Mouse (Mus musculus) midbrain, embryonic 11.5 days (tissue): Measurements from ENCODE around the gene Selenoo. TPM values are rescaled to one million over a fixed set of nuclear protein-coding genes. Genes with fewer than 3 reads are reported as not detected.

ENCODE experiments used
- ATAC-seq: fragments of 200-750 bp; cut with Nextera tagmentation; 2 replicates; pipeline ENCODE4 v1.8.0; 2017; ENCODE audit warnings: moderate TSS enrichment, moderate library complexity; ENCODE audit not compliant: low FRiP score
- DNase-seq: peaks from one replicate; pipeline ENCODE4 v3.0.0; 2015; ENCODE audit warnings: low spot score; ENCODE audit errors: missing footprints
- H3K27ac ChIP-seq: fragments of 300-500 bp; sonication (generic); 2 replicates; pipeline ENCODE4 v1.5.1; 2014; ENCODE audit warnings: low read depth, low read length
- H3K27me3 ChIP-seq: fragments of 300-500 bp; sonication (generic); 2 replicates; pipeline ENCODE4 v1.6.1; 2014; ENCODE audit warnings: mild to moderate bottlenecking, low read length, moderate library complexity, mixed read lengths; ENCODE audit not compliant: control insufficient read depth, insufficient read depth
- H3K36me3 ChIP-seq: fragments of 300-500 bp; sonication (generic); 2 replicates; pipeline ENCODE4 v1.6.1; 2014; ENCODE audit warnings: mild to moderate bottlenecking, low read length, moderate library complexity, mixed read lengths; ENCODE audit not compliant: control insufficient read depth, insufficient read depth
- H3K4me1 ChIP-seq: fragments of 300-500 bp; sonication (generic); 2 replicates; pipeline ENCODE4 v1.6.1; 2014; ENCODE audit warnings: low read length; ENCODE audit not compliant: control insufficient read depth, insufficient read depth
- H3K4me2 ChIP-seq: fragments of 300-500 bp; sonication (generic); 2 replicates; pipeline ENCODE4 v1.6.1; 2014; ENCODE audit warnings: mild to moderate bottlenecking, moderate library complexity
- H3K4me3 ChIP-seq: fragments of 300-500 bp; sonication (generic); 2 replicates; pipeline ENCODE4 v1.5.1; 2014; ENCODE audit warnings: low read depth, low read length
- H3K9ac ChIP-seq: fragments of 300-500 bp; sonication (generic); 2 replicates; pipeline ENCODE4 v1.6.1; 2014; ENCODE audit warnings: low read length
- H3K9me3 ChIP-seq: fragments of 300-500 bp; sonication (generic); 2 replicates; pipeline ENCODE4 v1.6.1; 2016; ENCODE audit warnings: low read length; ENCODE audit not compliant: control insufficient read depth
- WGBS: fragments of 180-500 bp; shearing (Covaris S2); extraction: QIAGEN DNeasy Blood & Tissue Kit; methylation state at CpG from one replicate; pipeline ENCODE4 v1.1.7; 2014; 5-methylcytosine and 5-hydroxymethylcytosine counted together
- polyA plus RNA-seq: library from polyadenylated mRNA; unstranded; fragments of >200 nt; fragmentation: Nextera tagmentation; extraction: Ambion mirVana; gene quantifications from 2 replicates; pipeline ENCODE4 v1.2.1, GENCODE M21; 2014

Selenoo gene
- polyA plus RNA-seq, 1 experiment from 2014 or later, result 22.3 TPM

GRCm38 (mm10) chr15:89061761-89062517 is 26.9 kb upstream of the Selenoo start:
- H3K36me3 ChIP-seq, result no peaks in the 10 kb centered on the region
- H3K4me3 ChIP-seq, result no peak overlapping the region
- H3K9me3 ChIP-seq, result no peaks in the 10 kb centered on the region
- DNase-seq, result peak; percentile 51
- WGBS, result 93% methylated on average over 6 of the region's 6 CpGs
- no peak overlapping the region for H3K4me2 ChIP-seq
- ATAC-seq, result no peak
- no peaks in the 10 kb centered on the region for H3K4me1 ChIP-seq
- H3K27ac ChIP-seq, result no peak overlapping the region
- H3K9ac ChIP-seq, result no peak overlapping the region
- peaks cover 28% of the 10 kb centered on the region for H3K27me3 ChIP-seq

GRCm38 (mm10) chr15:89062518-89062910 is 26.4 kb upstream of the Selenoo start:
- Histone ChIP-seq H3K4me3 (no peak overlapping the region), H3K27ac (no peak overlapping the region), H3K36me3 (no peaks in the 10 kb centered on the region), H3K27me3 (peaks cover 33% of the 10 kb centered on the region), H3K9me3 (no peaks in the 10 kb centered on the region), H3K9ac (no peak overlapping the region), H3K4me2 (no peak overlapping the region), H3K4me1 (no peaks in the 10 kb centered on the region)
- ATAC-seq (no peak), DNase-seq (peak; percentile 31)
- WGBS, result 89% methylated on average over 5 of the region's 5 CpGs

- Histone ChIP-seq H3K27me3 (peaks cover 38% of the 10 kb centered on the region), H3K4me2 (no peak overlapping the region)
These were observed 25.9 kb upstream of the Selenoo start for GRCm38 (mm10) chr15:89063001-89063400.

GRCm38 (mm10) chr15:89063536-89063935 is 25.3 kb upstream of the Selenoo start:
- ATAC-seq (no peak), DNase-seq (no peak)
- Histone ChIP-seq H3K36me3 (no peaks in the 10 kb centered on the region), H3K27me3 (peaks cover 39% of the 10 kb centered on the region), H3K4me1 (no peaks in the 10 kb centered on the region), H3K4me2 (no peak overlapping the region), H3K27ac (no peak overlapping the region), H3K9ac (no peak overlapping the region), H3K4me3 (no peak overlapping the region), H3K9me3 (no peaks in the 10 kb centered on the region)
- 73% methylated on average over 6 of the region's 6 CpGs for WGBS

More at GRCm38 (mm10) chr15:89063001-89063400, 25.9 kb upstream of the Selenoo start:
- Histone ChIP-seq H3K9me3 (no peaks in the 10 kb centered on the region), H3K27ac (no peak overlapping the region), H3K4me1 (no peaks in the 10 kb centered on the region), H3K36me3 (no peaks in the 10 kb centered on the region), H3K9ac (no peak overlapping the region), H3K4me3 (no peak overlapping the region)
- peak; percentile 49 for DNase-seq
- WGBS, result 74% methylated on average over 7 of the region's 7 CpGs
- no peak for ATAC-seq

- Histone ChIP-seq H3K4me2 (no peak overlapping the region), H3K4me1 (no peaks in the 10 kb centered on the region), H3K36me3 (no peaks in the 10 kb centered on the region), H3K4me3 (no peak overlapping the region), H3K9ac (no peak overlapping the region), H3K27me3 (peaks cover 41% of the 10 kb centered on the region), H3K9me3 (no peaks in the 10 kb centered on the region), H3K27ac (no peak overlapping the region)
- WGBS, result 90% methylated on average over 5 of the region's 5 CpGs
- no peak for ATAC-seq
- peak; percentile 75 for DNase-seq
These were observed 24.0 kb upstream of the Selenoo start for GRCm38 (mm10) chr15:89064891-89065290.

GRCm38 (mm10) chr15:89067609-89068008 is 21.3 kb upstream of the Selenoo start:
- no peaks in the 10 kb centered on the region for H3K36me3 ChIP-seq
- WGBS, result 32% methylated on average over 35 of the region's 35 CpGs
- H3K4me3 ChIP-seq, result no peak overlapping the region
- DNase-seq, result peak; percentile 87
- H3K4me1 ChIP-seq, result no peaks in the 10 kb centered on the region
- no peak overlapping the region for H3K27ac ChIP-seq
- H3K9me3 ChIP-seq, result no peaks in the 10 kb centered on the region
- no peak for ATAC-seq
- peaks cover 27% of the 10 kb centered on the region for H3K27me3 ChIP-seq
- H3K9ac ChIP-seq, result no peak overlapping the region
- H3K4me2 ChIP-seq, result no peak overlapping the region

GRCm38 (mm10) chr15:89068226-89068625 is 20.7 kb upstream of the Selenoo start:
- no peaks in the 10 kb centered on the region for H3K36me3 ChIP-seq
- H3K27ac ChIP-seq, result no peak overlapping the region
- no peak overlapping the region for H3K9ac ChIP-seq
- H3K4me2 ChIP-seq, result no peak overlapping the region
- H3K9me3 ChIP-seq, result no peaks in the 10 kb centered on the region
- H3K27me3 ChIP-seq, result peaks cover 27% of the 10 kb centered on the region
- no peak overlapping the region for H3K4me3 ChIP-seq
- 37% methylated on average over 26 of the region's 26 CpGs for WGBS
- no peak for DNase-seq
- H3K4me1 ChIP-seq, result no peaks in the 10 kb centered on the region
- no peak for ATAC-seq

- H3K4me3 ChIP-seq, result no peak overlapping the region
- DNase-seq (no peak), ATAC-seq (no peak)
- no peaks in the 10 kb centered on the region for H3K9me3 ChIP-seq
- H3K9ac ChIP-seq, result no peak overlapping the region
- H3K36me3 ChIP-seq, result no peaks in the 10 kb centered on the region
- no peak overlapping the region for H3K27ac ChIP-seq
- peaks cover under 1% of the 10 kb centered on the region; the same call in 1 of the 2 replicates for H3K4me1 ChIP-seq
- peaks cover 27% of the 10 kb centered on the region for H3K27me3 ChIP-seq
- H3K4me2 ChIP-seq, result no peak overlapping the region
- WGBS, result 79% methylated on average over 19 of the region's 19 CpGs
These were observed 19.5 kb upstream of the Selenoo start for GRCm38 (mm10) chr15:89069336-89069840.

- H3K27me3 ChIP-seq, result peaks cover 27% of the 10 kb centered on the region
These were observed 18.3 kb upstream of the Selenoo start for GRCm38 (mm10) chr15:89070606-89071005.

More at GRCm38 (mm10) chr15:89070606-89071005, 18.3 kb upstream of the Selenoo start:
- Histone ChIP-seq H3K27ac (no peak overlapping the region), H3K9me3 (no peaks in the 10 kb centered on the region), H3K9ac (no peak overlapping the region), H3K4me3 (no peak overlapping the region), H3K36me3 (no peaks in the 10 kb centered on the region), H3K4me2 (no peak overlapping the region), H3K4me1 (peaks cover 11% of the 10 kb centered on the region)
- ATAC-seq (no peak), DNase-seq (no peak)
- WGBS, result 75% methylated on average over 24 of the region's 24 CpGs
